Mouse (Mus musculus) ovary, postnatal 10 days (tissue): ENCODE measurements around the gene Ppp1r16b.

ENCODE experiments used
- DNase-seq: peaks from one replicate; pipeline ENCODE4 v3.0.0; 2022; ENCODE audit warnings: low spot score

Ppp1r16b gene

GRCm38 (mm10) chr2:158690116-158690515 is 24.9 kb downstream of the Ppp1r16b start:
- DNase-seq: no peak

- no peak for DNase-seq
Observed at GRCm38 (mm10) chr2:158692191-158692590, 27.0 kb downstream of the Ppp1r16b start.

GRCm38 (mm10) chr2:158695811-158696210 is 30.6 kb downstream of the Ppp1r16b start:
- DNase-seq: no peak

- DNase-seq: no peak
Observed at GRCm38 (mm10) chr2:158696451-158696850, 31.3 kb downstream of the Ppp1r16b start.

- DNase-seq: no peak
Observed at GRCm38 (mm10) chr2:158699908-158700307, 34.7 kb downstream of the Ppp1r16b start.

GRCm38 (mm10) chr2:158700535-158701256 is 35.5 kb downstream of the Ppp1r16b start:
- DNase-seq: no peak

GRCm38 (mm10) chr2:158701505-158701904 is 36.3 kb downstream of the Ppp1r16b start:
- no peak for DNase-seq

- DNase-seq: no peak
Observed at GRCm38 (mm10) chr2:158702176-158702575, 37.0 kb downstream of the Ppp1r16b start.

GRCm38 (mm10) chr2:158704720-158705119 is 39.5 kb downstream of the Ppp1r16b start:
- DNase-seq: no peak

- DNase-seq: no peak
Observed at GRCm38 (mm10) chr2:158705529-158705928, 40.3 kb downstream of the Ppp1r16b start.

GRCm38 (mm10) chr2:158706704-158707408 is 41.7 kb downstream of the Ppp1r16b start:
- no peak for DNase-seq

GRCm38 (mm10) chr2:158708121-158708520 is 42.9 kb downstream of the Ppp1r16b start:
- DNase-seq: no peak

GRCm38 (mm10) chr2:158711929-158712751 is 46.9 kb downstream of the Ppp1r16b start:
- DNase-seq: no peak

GRCm38 (mm10) chr2:158714826-158715225 is 49.6 kb downstream of the Ppp1r16b start:
- DNase-seq: no peak

GRCm38 (mm10) chr2:158716066-158716465 is 50.9 kb downstream of the Ppp1r16b start:
- no peak for DNase-seq

- DNase-seq: no peak
Observed at GRCm38 (mm10) chr2:158717551-158718418, 52.6 kb downstream of the Ppp1r16b start.

GRCm38 (mm10) chr2:158718816-158719549 is 53.8 kb downstream of the Ppp1r16b start:
- DNase-seq: no peak

- no peak for DNase-seq
Observed at GRCm38 (mm10) chr2:158720715-158721370, 55.6 kb downstream of the Ppp1r16b start.

- no peak for DNase-seq
Observed at GRCm38 (mm10) chr2:158721481-158721880, 56.3 kb downstream of the Ppp1r16b start.

GRCm38 (mm10) chr2:158722135-158722534 is 56.9 kb downstream of the Ppp1r16b start:
- DNase-seq: no peak
